Mouse (Mus musculus): ENCODE results near the gene Tmem108. TPM values are rescaled to one million over a fixed set of nuclear protein-coding genes. Genes with fewer than 3 reads are reported as not detected.

The Tmem108 gene
- polyA plus RNA-seq, 1 experiment from 2014 or later, result 14.2 TPM

- no peak overlapping the region for H3K4me2 ChIP-seq (ENCODE audit: low read depth, low read length)
- 81% methylated on average over 10 of the region's 10 CpGs for WGBS
- H3K36me3 ChIP-seq (replicated peaks; ENCODE audit: control insufficient read depth, insufficient read depth, low read depth, low read length), result no peaks in the 10 kb centered on the region
- H3K9me3 ChIP-seq (replicated peaks; ENCODE audit: control insufficient read depth, low read length), result no peaks in the 10 kb centered on the region
- ATAC-seq (replicated peaks; ENCODE audit: insufficient number of reproducible peaks, low FRiP score, low TSS enrichment, low read depth), result no peak
- DNase-seq (ENCODE audit: low spot score), result no peak
- H3K9ac ChIP-seq (replicated peaks; ENCODE audit: low read length), result no peak overlapping the region
- peaks cover under 1% of the 10 kb centered on the region; the same call in 1 of the 2 replicates for H3K4me1 ChIP-seq (ENCODE audit: control insufficient read depth, insufficient read depth, low read length)
- no peak overlapping the region for H3K4me3 ChIP-seq (ENCODE audit: low read depth, low read length)
- no peak overlapping the region for H3K27ac ChIP-seq (replicated peaks; ENCODE audit: low read depth, low read length)
- no peaks in the 10 kb centered on the region for H3K27me3 ChIP-seq (ENCODE audit: control insufficient read depth, insufficient read depth, low read length)
Measured at GRCm38 (mm10) chr9:103642300-103642699, 119.3 kb downstream of the Tmem108 start.

- no peak for DNase-seq (ENCODE audit: low spot score)
- Histone ChIP-seq H3K4me1 (ENCODE audit: control insufficient read depth, insufficient read depth, low read length) (no peaks in the 10 kb centered on the region), H3K27ac (replicated peaks; ENCODE audit: low read depth, low read length) (no peak overlapping the region), H3K9me3 (replicated peaks; ENCODE audit: control insufficient read depth, low read length) (no peaks in the 10 kb centered on the region), H3K27me3 (ENCODE audit: control insufficient read depth, insufficient read depth, low read length) (no peaks in the 10 kb centered on the region), H3K4me3 (ENCODE audit: low read depth, low read length) (no peak overlapping the region), H3K9ac (replicated peaks; ENCODE audit: low read length) (no peak overlapping the region), H3K4me2 (ENCODE audit: low read depth, low read length) (no peak overlapping the region), H3K36me3 (replicated peaks; ENCODE audit: control insufficient read depth, insufficient read depth, low read depth, low read length) (no peaks in the 10 kb centered on the region)
- no peak; the same call in 1 of the 2 replicates for ATAC-seq (replicated peaks; ENCODE audit: insufficient number of reproducible peaks, low FRiP score, low TSS enrichment, low read depth)
- WGBS, result 88% methylated on average over 4 of the region's 4 CpGs
Measured at GRCm38 (mm10) chr9:103641340-103641739, 120.3 kb downstream of the Tmem108 start.

- 53% methylated on average over 1 of the region's 1 CpGs for WGBS
Measured at GRCm38 (mm10) chr9:103639413-103639812, 122.2 kb downstream of the Tmem108 start.

GRCm38 (mm10) chr9:103637451-103637850 lies 124.2 kb downstream of the Tmem108 start:
- no peaks in the 10 kb centered on the region for H3K4me1 ChIP-seq (ENCODE audit: control insufficient read depth, insufficient read depth, low read length)
- DNase-seq (ENCODE audit: low spot score) (no peak), ATAC-seq (replicated peaks; ENCODE audit: insufficient number of reproducible peaks, low FRiP score, low TSS enrichment, low read depth) (no peak)
- whole genome bisulfite sequencing, result 80% methylated on average over 3 of the region's 3 CpGs
- H3K36me3 ChIP-seq (replicated peaks; ENCODE audit: control insufficient read depth, insufficient read depth, low read depth, low read length), result no peaks in the 10 kb centered on the region
- H3K4me2 ChIP-seq (ENCODE audit: low read depth, low read length), result no peak overlapping the region
- H3K27me3 ChIP-seq (ENCODE audit: control insufficient read depth, insufficient read depth, low read length), result no peaks in the 10 kb centered on the region
- H3K9me3 ChIP-seq (replicated peaks; ENCODE audit: control insufficient read depth, low read length), result no peaks in the 10 kb centered on the region
- H3K9ac ChIP-seq (replicated peaks; ENCODE audit: low read length), result no peak overlapping the region
- H3K4me3 ChIP-seq (ENCODE audit: low read depth, low read length), result no peak overlapping the region
- H3K27ac ChIP-seq (replicated peaks; ENCODE audit: low read depth, low read length), result no peak overlapping the region

More at GRCm38 (mm10) chr9:103639413-103639812, 122.2 kb downstream of the Tmem108 start:
- H3K27me3 ChIP-seq (ENCODE audit: control insufficient read depth, insufficient read depth, low read length), result no peaks in the 10 kb centered on the region
- H3K9ac ChIP-seq (replicated peaks; ENCODE audit: low read length), result no peak overlapping the region
- H3K4me2 ChIP-seq (ENCODE audit: low read depth, low read length), result no peak overlapping the region
- H3K4me1 ChIP-seq (ENCODE audit: control insufficient read depth, insufficient read depth, low read length), result no peaks in the 10 kb centered on the region
- no peaks in the 10 kb centered on the region for H3K9me3 ChIP-seq (replicated peaks; ENCODE audit: control insufficient read depth, low read length)
- no peak for DNase-seq (ENCODE audit: low spot score)
- no peak for ATAC-seq (replicated peaks; ENCODE audit: insufficient number of reproducible peaks, low FRiP score, low TSS enrichment, low read depth)
- no peak overlapping the region for H3K27ac ChIP-seq (replicated peaks; ENCODE audit: low read depth, low read length)
- no peaks in the 10 kb centered on the region for H3K36me3 ChIP-seq (replicated peaks; ENCODE audit: control insufficient read depth, insufficient read depth, low read depth, low read length)
- H3K4me3 ChIP-seq (ENCODE audit: low read depth, low read length), result no peak overlapping the region

- Histone ChIP-seq H3K4me2 (ENCODE audit: low read depth, low read length) (no peak overlapping the region), H3K9ac (replicated peaks; ENCODE audit: low read length) (no peak overlapping the region), H3K4me3 (ENCODE audit: low read depth, low read length) (no peak overlapping the region), H3K9me3 (replicated peaks; ENCODE audit: control insufficient read depth, low read length) (no peaks in the 10 kb centered on the region), H3K36me3 (replicated peaks; ENCODE audit: control insufficient read depth, insufficient read depth, low read depth, low read length) (no peaks in the 10 kb centered on the region), H3K4me1 (ENCODE audit: control insufficient read depth, insufficient read depth, low read length) (no peaks in the 10 kb centered on the region), H3K27me3 (ENCODE audit: control insufficient read depth, insufficient read depth, low read length) (no peaks in the 10 kb centered on the region), H3K27ac (replicated peaks; ENCODE audit: low read depth, low read length) (no peak overlapping the region)
- DNase-seq (ENCODE audit: low spot score) (no peak), ATAC-seq (replicated peaks; ENCODE audit: insufficient number of reproducible peaks, low FRiP score, low TSS enrichment, low read depth) (no peak)
- 61% methylated on average over 3 of the region's 3 CpGs for WGBS
Measured at GRCm38 (mm10) chr9:103636847-103637246, 124.8 kb downstream of the Tmem108 start.

GRCm38 (mm10) chr9:103628861-103629469 lies 132.7 kb downstream of the Tmem108 start:
- H3K36me3 ChIP-seq (replicated peaks; ENCODE audit: control insufficient read depth, insufficient read depth, low read depth, low read length), result no peaks in the 10 kb centered on the region
- H3K9me3 ChIP-seq (replicated peaks; ENCODE audit: control insufficient read depth, low read length), result no peaks in the 10 kb centered on the region
- H3K4me1 ChIP-seq (ENCODE audit: control insufficient read depth, insufficient read depth, low read length), result no peaks in the 10 kb centered on the region
- ATAC-seq (replicated peaks; ENCODE audit: insufficient number of reproducible peaks, low FRiP score, low TSS enrichment, low read depth) (no peak), DNase-seq (ENCODE audit: low spot score) (no peak)
- no peaks in the 10 kb centered on the region for H3K27me3 ChIP-seq (ENCODE audit: control insufficient read depth, insufficient read depth, low read length)
- no peak overlapping the region for H3K27ac ChIP-seq (replicated peaks; ENCODE audit: low read depth, low read length)
- WGBS, result 31% methylated on average over 9 of the region's 9 CpGs
- no peak overlapping the region for H3K4me3 ChIP-seq (ENCODE audit: low read depth, low read length)
- no peak overlapping the region for H3K9ac ChIP-seq (replicated peaks; ENCODE audit: low read length)
- H3K4me2 ChIP-seq (ENCODE audit: low read depth, low read length), result no peak overlapping the region

GRCm38 (mm10) chr9:103627404-103627900 lies 134.2 kb downstream of the Tmem108 start:
- Histone ChIP-seq H3K4me3 (ENCODE audit: low read depth, low read length) (no peak overlapping the region), H3K9ac (replicated peaks; ENCODE audit: low read length) (no peak overlapping the region), H3K36me3 (replicated peaks; ENCODE audit: control insufficient read depth, insufficient read depth, low read depth, low read length) (no peaks in the 10 kb centered on the region), H3K9me3 (replicated peaks; ENCODE audit: control insufficient read depth, low read length) (no peaks in the 10 kb centered on the region), H3K27me3 (ENCODE audit: control insufficient read depth, insufficient read depth, low read length) (no peaks in the 10 kb centered on the region), H3K27ac (replicated peaks; ENCODE audit: low read depth, low read length) (no peak overlapping the region), H3K4me1 (ENCODE audit: control insufficient read depth, insufficient read depth, low read length) (no peaks in the 10 kb centered on the region), H3K4me2 (ENCODE audit: low read depth, low read length) (no peak overlapping the region)
- ATAC-seq (replicated peaks; ENCODE audit: insufficient number of reproducible peaks, low FRiP score, low TSS enrichment, low read depth) (no peak), DNase-seq (ENCODE audit: low spot score) (no peak)
- WGBS, result 85% methylated on average over 8 of the region's 8 CpGs

- no peak overlapping the region for H3K4me2 ChIP-seq (ENCODE audit: low read depth, low read length)
Measured at GRCm38 (mm10) chr9:103626156-103626555, 135.5 kb downstream of the Tmem108 start.

More at GRCm38 (mm10) chr9:103626156-103626555, 135.5 kb downstream of the Tmem108 start:
- H3K4me1 ChIP-seq (ENCODE audit: control insufficient read depth, insufficient read depth, low read length), result no peaks in the 10 kb centered on the region
- H3K9ac ChIP-seq (replicated peaks; ENCODE audit: low read length), result no peak overlapping the region
- ATAC-seq (replicated peaks; ENCODE audit: insufficient number of reproducible peaks, low FRiP score, low TSS enrichment, low read depth) (no peak), DNase-seq (ENCODE audit: low spot score) (no peak)
- no peaks in the 10 kb centered on the region for H3K9me3 ChIP-seq (replicated peaks; ENCODE audit: control insufficient read depth, low read length)
- no peaks in the 10 kb centered on the region for H3K36me3 ChIP-seq (replicated peaks; ENCODE audit: control insufficient read depth, insufficient read depth, low read depth, low read length)
- no peaks in the 10 kb centered on the region for H3K27me3 ChIP-seq (ENCODE audit: control insufficient read depth, insufficient read depth, low read length)
- no peak overlapping the region for H3K4me3 ChIP-seq (ENCODE audit: low read depth, low read length)
- 80% methylated on average over 4 of the region's 4 CpGs for WGBS
- no peak overlapping the region for H3K27ac ChIP-seq (replicated peaks; ENCODE audit: low read depth, low read length)
